Mouse (Mus musculus): ENCODE results near the gene Papss2.
"Not testable (repeated sequence)": the region's sequence is repeated elsewhere in the genome, so short reads cannot be mapped to it uniquely, and the experiment has no call there.

The Papss2 gene

DNA sequence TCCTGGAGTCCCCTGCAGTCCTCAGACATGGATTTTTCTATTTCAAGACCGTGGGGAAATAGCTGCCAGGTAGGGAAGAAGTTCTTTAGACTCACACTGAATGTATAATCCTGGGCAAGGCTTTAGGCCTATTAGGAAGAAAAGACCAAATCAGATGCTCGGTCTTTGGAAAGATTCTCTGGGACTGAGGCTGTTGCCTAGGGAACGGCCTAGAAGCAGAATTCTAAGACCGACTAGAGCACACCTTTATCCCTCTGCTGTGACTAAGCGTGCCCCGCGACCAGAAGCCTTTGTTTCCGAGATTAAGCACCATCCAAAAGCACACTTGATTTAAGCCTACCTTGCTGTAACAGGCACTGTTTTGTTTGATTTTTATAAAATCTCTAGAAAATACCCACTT lies 46.4 kb downstream of the Papss2 start:
- DNase-seq: no peak

DNA sequence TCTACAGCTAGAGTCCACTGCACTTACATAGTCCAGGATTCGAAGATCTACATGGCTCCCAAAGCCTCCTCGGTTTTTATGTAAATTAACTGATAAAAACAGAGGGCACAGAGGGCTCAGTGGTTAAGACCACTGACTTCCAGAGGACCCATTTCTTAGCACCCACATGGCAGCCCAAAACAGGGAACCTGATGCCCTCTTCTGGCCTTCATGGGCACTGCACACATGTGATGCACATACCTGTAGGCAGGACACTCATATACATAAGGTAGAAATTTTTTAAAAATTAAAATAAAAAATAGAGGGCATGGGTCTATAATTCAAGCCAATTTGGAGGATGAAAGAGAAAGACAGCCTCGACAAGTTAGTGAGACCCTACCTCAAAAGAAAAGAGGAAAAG lies 48.1 kb downstream of the Papss2 start:
- DNase-seq: no peak

DNA sequence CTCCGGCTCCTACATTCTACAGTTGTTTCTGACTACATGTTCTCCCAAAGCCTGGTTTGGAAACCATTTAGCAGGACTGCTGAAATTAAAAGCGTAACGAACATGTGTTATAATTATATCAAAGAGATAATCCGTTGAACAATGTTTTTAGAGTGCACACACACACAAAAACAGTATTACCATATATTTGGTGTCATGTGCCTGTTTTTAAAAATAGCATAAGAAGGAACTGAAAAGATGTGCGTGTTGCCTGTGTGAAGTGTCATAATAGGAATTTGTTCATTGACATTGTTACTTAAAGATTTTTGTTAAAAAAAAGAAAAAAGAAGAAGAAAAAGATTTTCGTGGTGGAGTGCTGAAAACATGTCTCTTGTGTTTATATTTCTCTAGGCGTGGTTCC lies 50.3 kb downstream of the Papss2 start:
- no peak for DNase-seq

DNA sequence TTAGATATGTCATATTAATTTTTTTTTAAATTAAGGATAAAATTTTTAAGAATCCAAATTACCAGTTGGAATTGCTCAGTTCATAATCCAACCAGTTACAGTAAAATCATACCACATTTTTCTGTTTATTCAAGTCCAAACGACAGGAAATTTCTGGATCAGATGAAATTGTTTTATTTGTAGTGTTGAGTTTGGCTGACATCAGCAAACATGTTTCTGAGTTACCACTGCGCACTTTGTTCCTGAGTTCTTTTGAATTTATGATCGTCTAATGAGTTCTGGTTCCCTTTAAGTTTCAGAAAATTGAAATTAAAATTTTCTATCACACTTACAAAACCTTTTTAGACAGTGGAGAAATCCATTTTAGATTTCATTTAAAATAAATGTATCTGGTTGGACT lies 50.8 kb downstream of the Papss2 start:
- DNase-seq: no peak

DNA sequence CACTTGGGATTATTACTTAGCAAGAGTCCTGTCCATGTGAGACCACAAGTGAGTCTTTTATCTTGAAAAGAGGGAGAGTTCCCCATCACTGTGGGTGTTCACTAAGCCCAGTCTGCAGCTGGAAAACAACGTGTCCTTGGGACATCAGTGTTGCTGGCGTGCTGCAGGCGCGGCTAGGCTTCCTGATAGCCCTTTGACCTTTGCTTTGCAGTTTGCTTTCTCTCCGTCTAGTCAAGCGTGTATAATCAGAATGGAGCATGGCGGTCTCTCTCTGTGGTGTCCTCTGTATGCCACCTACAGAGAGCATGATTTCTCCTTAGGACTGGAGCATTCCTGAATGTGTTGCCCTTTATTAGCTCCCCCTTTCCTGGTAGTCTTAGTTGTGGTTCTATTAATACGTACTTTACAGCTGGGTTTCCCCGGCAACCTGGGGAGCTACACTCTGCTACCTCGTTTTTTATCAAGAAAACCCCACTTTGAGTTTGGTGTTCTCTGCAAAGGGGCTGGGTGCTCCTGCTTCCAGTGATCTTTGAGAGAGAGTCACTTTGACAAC lies 52.5 kb downstream of the Papss2 start:
- DNase-seq: no peak

DNA sequence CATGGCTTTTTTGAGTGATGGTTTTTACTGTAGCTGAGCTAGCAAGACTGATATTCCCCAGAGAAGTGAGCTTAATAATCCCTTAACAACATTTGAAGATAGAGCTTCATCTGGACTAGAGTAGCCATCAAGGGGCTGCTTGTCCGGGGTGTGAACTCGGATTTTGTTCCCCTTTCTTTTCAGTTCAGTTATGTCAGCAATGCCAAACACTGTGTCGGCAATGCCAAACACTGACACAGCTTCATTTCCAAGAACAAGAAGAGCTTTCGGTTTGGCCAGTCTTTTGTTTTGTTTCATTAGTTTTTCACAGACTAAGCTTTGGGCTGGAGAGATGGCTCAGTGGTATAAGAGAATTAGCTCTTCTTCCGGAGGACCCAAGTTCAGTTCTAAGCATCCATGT lies 55.5 kb downstream of the Papss2 start:
- no peak for DNase-seq

DNA sequence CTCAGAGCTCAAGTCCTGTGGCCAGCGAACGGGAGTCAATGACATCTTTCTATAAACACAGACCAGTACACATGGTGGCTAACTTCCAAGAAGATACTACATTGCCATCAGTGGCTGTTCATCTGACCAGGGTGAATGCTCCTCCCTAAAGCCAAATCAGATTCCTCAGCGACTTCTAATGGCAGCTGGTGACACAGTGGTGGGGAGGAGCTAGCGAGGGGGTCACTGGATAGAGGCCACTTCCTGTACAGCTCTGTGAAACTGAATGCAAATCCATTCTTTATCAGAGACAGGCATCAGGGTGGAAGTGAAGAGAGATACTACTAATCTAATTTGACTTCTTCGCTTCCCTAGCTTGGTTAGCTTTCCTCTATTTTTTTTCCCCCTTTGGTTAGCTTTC lies 57.5 kb downstream of the Papss2 start:
- no peak for DNase-seq

DNA sequence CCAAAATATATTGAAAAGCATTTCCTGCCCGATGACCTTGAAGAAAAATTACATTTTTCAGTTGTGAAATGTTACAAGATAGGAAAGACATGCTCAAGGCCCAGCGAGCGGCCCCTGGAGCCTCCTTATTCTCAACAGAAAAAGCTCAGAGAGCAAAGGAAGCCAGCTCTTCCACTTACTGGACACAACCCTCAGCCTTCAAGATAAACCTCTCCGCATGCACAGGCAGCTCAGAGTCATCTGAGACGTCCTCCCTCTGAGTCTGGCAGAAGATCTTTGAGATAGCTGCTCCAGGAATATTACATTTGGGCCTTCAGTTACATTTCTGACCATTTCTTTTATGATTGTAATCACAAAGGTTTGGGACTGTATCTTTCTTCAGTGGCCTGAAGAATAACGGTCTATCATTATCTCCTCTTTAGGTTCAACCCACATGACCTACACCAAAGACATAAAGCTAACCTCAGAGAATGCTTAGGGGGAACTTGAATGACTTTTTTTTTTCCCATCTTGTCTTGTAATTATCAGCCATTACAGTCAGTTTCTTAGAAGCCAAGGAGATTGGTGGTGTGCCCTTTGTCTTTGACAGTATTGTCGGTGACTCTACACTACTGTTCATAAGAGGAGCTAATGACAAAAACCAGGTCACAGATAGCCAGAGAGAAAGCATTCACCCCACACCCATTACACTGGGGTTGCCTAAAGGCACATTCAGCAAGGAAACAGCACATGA lies 58.2 kb downstream of the Papss2 start:
- DNase-seq: no peak

DNA sequence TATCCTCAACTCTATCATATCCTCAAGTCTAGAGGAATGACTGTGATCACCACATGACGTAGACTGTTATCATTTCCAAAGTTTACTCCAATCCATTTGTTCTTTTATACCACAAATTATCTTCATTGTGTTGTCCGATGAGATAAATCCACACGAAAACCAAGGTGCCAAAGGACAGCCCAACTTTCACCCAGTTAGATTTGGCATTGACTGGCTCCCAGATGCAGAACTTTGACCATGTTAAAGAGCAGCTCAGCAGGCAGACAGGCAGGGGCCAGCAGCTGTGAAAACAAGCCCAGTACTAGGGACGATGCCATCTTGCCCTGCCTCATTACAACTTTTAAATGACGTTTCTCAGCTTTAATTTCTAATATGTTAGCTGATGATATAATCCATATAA lies 63.8 kb downstream of the Papss2 start:
- DNase-seq: no peak

DNA sequence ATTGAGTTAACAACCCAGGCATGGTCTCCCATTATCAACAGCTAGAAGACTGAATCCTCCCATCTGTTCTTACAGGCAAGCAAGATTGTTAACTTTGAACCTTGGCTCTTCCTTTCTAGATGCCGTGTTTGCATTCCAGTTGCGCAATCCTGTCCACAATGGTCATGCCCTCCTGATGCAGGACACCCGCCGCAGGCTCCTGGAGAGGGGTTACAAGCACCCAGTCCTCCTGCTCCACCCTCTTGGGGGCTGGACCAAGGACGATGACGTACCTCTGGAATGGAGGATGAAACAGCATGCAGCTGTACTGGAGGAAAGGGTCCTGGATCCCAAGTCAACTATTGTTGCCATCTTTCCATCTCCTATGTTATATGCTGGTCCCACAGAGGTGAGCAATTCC lies 67.3 kb downstream of the Papss2 start:
- no peak for DNase-seq

DNA sequence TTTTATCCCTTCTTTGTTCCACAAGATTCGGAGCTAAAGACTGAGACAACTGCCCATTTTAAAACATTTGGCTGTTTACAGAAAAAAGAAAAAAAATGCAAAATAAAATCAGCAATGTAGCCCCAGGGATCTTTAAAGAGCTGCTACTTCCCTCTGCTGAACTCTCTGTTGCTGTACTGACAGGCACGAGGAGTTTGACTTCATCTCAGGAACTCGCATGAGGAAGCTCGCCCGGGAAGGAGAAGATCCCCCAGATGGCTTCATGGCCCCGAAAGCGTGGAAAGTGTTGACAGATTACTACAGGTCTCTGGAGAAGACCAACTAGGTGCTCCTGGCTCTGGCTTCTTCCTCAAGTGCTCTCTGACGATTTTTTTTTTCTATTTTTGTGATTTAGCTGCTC lies 69.7 kb downstream of the Papss2 start:
- DNase-seq: no peak

DNA sequence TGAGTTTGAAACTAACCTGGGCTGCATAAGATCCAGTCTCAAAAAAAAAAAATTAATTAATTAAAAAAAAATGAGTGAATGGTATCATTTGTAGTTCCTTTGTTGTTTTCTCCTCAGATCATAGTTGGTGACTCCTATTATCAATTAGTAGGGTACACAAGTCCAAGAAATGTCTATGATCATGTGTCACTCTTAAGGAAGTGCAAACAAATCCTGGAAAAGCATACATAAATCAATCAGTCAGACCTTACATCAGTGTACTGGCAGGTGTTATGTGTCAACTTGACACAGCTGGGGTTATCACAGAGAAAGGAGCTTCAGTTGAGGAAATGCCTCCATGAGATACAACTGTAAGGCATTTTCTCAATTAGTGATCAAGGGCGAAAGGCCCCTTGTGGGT lies 72.2 kb downstream of the Papss2 start:
- not testable (repeated sequence) for DNase-seq

DNA sequence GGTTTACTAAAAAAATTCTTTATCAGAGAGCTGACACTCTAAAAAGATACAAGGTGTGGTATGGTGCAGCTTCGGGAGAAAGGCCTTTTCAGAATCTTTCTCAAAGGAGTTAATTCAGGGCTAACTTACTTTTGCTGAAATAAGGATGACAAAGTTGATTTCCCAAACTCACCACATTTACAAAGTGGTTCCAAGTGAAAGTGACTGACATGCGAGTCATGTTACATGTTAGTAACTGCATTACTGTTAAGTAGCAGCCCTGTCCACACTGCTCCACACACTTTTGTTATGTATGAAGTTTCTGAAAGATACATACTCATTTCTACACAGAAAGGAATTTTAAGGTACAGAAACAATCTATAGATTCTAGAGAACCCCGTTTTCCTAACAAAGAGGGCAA lies 80.2 kb downstream of the Papss2 start:
- DNase-seq: no peak

DNA sequence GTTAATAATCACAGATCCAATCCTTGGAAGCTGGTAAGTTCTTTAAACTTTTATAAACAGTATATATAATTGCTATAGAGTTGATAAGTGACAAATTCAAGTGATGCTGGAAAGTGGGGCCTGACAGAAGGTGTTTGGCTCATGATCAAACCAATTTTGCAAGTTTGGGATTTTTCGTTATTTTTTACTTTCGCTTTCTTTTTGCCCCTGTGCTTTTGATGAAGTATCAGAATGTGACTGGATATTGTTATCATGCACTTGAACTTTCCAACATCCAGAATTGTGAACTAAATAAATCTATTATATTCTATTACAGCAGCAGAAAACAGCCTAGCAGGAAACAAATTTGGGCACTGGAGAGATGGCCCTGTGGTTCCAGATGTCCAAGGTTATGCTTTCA lies 85.3 kb downstream of the Papss2 start:
- DNase-seq: no peak

DNA sequence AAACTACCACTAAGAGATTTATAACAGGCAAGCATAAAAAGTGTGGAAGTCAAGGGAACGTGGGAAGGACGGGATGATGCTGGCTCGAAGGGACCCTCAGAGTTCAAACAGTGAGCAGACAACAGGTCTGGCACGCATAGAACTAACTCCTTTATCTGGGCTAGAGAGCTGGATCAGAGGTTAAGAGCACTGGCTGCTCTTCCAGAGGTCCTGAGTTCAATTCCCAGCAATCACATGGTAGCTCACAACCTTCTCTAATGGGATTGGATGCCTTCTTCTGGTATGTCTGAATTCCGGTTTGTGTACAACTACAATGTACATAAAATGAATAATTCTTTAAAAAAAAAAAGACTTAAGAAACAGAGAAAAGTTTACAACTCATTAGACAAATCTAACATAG lies 87.5 kb downstream of the Papss2 start:
- no peak for DNase-seq

DNA sequence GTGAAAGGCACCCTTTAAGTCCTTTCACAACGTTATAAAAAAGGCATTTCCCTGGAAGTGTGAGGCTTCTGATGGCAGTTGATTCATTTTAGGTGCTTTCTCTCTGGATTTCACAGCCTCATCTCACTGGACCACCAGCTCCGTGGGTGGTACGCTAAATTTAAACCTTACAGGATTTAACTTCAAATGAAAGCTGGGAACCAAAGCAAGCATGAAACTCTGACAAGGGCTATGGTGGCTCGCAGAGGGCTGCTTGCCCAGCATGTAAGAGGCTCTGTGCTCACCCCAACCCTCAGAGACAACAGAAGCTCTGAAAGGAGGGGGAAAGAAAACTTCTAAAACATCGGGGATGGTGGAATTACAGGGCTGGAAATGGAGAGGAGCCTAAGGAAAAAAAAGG lies 92.1 kb downstream of the Papss2 start:
- no peak for DNase-seq

DNA sequence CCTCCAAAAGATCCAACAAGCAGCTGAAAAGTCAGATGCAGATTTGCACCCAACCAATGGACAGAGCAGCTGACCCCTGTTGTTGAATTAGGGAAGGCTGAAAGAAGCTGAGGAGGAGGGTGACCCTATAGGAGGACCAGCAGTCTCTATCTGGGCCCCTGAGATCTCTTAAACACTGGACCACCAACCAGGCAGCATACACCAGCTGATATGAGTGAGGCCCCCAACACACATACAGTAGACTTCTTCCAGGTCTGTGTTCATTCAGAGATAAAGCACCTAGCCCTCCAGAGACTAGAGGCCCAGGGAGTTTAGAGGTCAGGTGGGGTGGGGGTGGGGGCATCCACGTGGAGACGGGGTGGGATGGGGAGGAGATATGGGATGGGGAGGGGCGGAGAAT lies 92.6 kb downstream of the Papss2 start:
- not testable (repeated sequence) for DNase-seq

DNA sequence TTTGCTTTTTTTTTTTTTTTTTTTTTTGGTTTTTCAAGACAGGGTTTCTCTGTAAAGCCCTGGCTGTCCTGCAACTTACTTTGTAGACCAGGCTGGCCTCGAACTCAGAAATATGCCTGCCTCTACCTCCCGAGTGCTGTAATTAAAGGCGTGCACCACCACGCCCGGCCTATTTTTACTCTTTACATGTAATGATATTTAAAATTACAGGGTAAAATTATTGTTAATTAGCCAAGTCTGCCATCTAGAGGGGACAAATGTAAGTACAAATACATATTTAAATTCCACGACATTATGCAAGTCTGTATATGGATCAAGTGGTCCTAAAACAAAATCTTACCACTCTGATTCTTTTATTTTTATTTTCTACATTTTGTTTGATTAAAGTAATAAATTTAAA lies 94.1 kb downstream of the Papss2 start:
- DNase-seq: no peak

DNA sequence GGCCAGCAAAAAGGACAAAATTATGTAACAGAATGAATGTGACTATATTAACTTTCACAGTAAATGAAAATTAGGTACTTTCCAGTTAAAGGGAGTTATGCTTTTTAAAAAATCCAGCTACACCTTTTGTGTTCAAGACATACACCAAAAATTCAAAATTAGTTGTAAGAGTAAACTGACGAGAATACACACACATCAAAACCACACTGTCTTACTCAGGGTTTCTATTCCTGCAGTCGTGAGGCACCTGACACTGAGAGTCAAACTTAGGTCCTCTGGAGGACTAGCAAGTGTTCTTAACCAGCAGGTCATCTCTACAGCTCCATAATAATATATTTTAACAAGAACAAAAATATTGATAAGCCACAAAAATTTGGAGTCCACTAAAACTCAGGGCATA lies 101.1 kb downstream of the Papss2 start:
- DNase-seq: no peak

DNA sequence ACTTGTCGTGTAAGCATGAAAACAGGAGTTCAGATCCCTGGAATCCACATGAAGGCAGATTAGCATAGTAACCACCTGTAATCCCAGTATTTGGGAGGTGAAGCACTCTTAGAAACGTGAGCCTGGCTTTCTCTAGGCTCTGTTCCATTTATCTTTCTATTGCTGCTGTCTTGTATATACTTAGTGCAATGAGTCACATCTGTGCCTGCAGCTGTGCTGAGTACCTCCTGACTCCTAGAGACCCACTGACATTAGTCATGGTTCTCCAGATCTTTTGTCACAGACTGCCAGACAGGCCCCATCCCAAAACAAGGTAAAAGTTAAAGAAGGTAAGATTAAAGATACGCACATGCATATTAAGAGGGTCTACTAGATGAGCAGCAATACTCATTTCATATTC lies 106.6 kb downstream of the Papss2 start:
- DNase-seq: no peak

DNA sequence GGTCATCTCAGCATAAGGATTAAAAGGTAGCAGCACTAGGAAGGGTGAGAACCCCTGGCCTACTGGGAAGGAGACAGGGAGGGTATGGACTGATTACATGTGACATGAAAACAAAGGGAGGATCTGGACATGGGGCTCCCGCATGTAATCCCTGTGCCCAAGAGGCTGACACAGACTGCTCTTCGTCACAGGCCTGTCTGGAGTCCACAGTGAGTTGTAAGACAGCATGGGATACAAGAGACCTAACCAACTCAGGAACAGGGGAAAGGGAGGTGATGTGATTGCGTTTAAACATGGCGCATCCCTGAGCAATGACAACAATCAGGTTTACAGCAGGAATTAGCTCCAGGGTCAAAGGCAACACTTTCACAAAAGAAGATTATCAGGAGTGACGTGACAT lies 113.4 kb downstream of the Papss2 start:
- no peak for DNase-seq

DNA sequence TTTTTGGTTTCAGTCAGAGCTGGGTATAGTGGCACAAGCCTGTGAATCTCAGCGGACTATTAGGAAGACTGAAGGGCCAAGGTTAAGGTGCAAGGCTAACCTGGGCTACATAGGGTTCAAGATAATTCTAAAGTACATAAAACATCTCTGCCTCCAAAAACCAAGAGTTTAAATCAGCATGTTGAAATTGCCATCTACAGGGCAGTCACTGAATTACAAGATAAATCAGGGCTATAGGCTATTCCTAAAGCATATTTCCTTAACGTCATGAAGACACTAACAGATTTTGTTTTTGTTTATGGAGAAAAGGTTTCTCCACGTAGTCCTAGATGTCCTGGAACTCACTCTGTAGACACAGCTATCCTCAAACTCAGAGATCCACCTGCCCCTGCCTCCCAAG lies 114.7 kb downstream of the Papss2 start:
- no peak for DNase-seq

DNA sequence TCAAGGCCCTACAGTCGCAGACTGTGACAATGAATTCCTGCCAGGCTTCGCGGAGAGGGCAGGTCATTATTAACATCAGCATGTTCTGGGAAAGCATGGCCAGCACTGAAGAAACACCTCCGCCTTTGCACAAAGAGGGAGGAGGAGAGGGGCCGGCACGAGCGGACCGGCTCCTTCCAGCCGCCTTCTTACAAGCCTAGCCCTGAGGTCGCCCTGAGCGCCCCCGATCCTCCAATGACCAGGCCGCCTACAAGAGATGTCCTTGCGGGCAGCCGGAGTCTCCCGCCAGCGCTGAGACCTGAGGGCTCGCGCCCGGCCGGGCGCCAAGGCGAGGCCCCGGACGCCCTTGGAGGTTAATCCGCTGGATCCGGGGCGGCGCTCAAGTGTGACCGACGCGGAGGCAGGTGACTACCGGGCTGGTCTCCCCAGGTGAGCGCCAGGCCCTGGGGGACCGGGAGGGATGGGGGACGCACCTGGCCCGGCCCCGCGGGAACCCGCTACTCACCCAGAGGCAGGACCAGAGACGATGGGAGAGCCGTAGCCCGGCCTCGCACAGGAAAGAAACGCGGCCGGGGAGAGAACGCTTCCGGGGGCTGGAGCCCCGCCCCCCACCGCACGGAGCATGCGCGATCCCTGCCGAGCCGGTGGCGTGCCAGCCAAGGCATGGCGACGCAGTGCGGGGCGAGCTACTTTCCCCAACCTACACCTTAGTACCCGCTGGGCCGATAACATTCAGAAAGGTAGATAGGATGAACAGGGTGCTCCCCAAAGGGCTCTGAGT lies 116.4 kb downstream of the Papss2 start:
- peak; percentile 88 for DNase-seq

DNA sequence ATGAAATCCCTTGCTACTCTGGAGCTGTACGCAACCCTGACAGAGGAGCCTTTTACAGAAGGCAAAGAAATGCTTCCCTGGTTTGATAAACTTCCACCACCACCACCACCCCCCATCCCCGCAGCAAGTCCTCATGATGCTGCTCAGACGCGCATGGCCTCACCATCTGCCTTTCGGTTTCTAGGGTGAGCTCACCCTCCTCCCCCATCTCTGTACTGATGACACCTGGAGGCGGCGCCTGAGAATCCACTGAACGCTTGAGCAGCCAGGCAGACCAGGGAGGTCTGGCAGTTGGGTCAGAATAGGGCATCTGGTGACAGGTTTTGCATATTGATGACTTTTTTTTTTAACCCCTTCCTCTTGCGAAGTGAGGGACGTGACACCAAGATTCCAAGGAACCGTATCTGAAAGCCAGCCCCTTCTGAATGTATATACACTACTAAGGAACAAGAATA lies 117.0 kb downstream of the Papss2 start:
- peak; percentile 86 for DNase-seq
